21 mouse cellular contexts compared by ENCODE assay signal in the genomic region with DNA sequence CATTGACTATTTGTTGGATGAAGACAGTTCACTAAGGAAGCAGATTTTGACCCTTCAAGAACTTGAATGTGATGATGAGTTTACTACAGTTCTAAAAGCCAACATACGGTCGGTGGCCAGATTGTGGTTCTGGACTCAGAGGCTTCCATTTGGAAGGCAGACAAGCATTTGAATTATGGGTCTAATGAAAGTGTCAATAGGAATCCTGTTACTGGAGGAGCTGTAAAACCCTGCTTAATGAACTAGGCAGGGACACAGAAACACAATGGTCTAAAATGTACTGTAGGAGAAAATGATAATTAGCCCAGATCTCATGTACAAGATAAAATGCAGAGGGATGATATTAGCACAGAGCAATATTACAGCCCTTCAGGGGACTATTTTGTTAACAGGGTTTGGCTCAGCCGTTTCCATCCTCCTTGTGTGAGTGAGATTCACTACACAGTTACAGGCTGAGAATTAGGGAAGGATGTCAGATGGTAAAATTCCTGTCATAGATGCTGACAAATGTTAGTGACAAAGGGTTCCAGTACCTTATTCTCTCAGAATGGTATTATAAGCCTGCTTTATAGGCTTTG.
DNase-seq lines count a peak whose midpoint lies in the region; ATAC-seq and TF ChIP-seq lines count a peak whose summit lies in the region.
"Had no signal": no experiment of that assay in that cellular context is flagged by ENCODE, and none has a peak within 500 bp of the region (broad histone marks: within the 10 kb centered on the region; RNA-seq: fewer than 3 reads in every experiment).

No protein-coding gene starts in this region.

- 51% methylated on average over 3 of the region's 3 CpGs for WGBS in forebrain, postnatal 0 days
- WGBS in forebrain, embryonic 12.5 days, result 87% methylated on average over 3 of the region's 3 CpGs
- 17% methylated on average over 3 of the region's 3 CpGs for WGBS in neural tube, embryonic 15.5 days

- H3K4me3 ChIP-seq in forebrain, postnatal 0 days (ENCODE audit: low read depth, low read length), result no peak overlapping the region
- H3K4me3 ChIP-seq in forebrain, embryonic 12.5 days (replicated peaks), result no peak overlapping the region
- no peak overlapping the region for H3K4me3 ChIP-seq in layer of hippocampus, adult 2 months
- H3K4me3 ChIP-seq in neural tube, embryonic 15.5 days (replicated peaks), result no peak overlapping the region
- H3K4me3 ChIP-seq: embryonic facial prominence, embryonic 15.5 days; erythroblast, embryonic 14.5 days; heart, embryonic 13.5 days had no signal

- no peaks in the 10 kb centered on the region for H3K36me3 ChIP-seq in forebrain, postnatal 0 days (ENCODE audit: insufficient read depth)
- no peaks in the 10 kb centered on the region for H3K36me3 ChIP-seq in forebrain, embryonic 12.5 days (replicated peaks)
- H3K36me3 ChIP-seq in neural tube, embryonic 15.5 days, result no peaks in the 10 kb centered on the region
- H3K36me3 ChIP-seq: embryonic facial prominence, embryonic 15.5 days; heart, embryonic 13.5 days had no signal

- no peak for TF ChIP-seq POLR2A in brain, embryonic 14.5 days (IDR thresholded peaks at IDR 0.05; ENCODE audit: borderline replicate concordance, extremely low read depth, insufficient read depth, insufficient read length, poor library complexity, severe bottlenecking)

- H3K9ac ChIP-seq in forebrain, postnatal 0 days, result no peak overlapping the region
- no peak overlapping the region for H3K9ac ChIP-seq in forebrain, embryonic 12.5 days
- H3K9ac ChIP-seq in neural tube, embryonic 15.5 days (replicated peaks), result no peak overlapping the region
- H3K9ac ChIP-seq: embryonic facial prominence, embryonic 15.5 days; heart, embryonic 13.5 days had no signal

- peak overlapping the region; percentile 21; the same call in 1 of the 2 replicates for H3K27ac ChIP-seq in forebrain, postnatal 0 days (ENCODE audit: low read depth, low read length)
- H3K27ac ChIP-seq in forebrain, embryonic 12.5 days, result no peak overlapping the region
- H3K27ac ChIP-seq in layer of hippocampus, adult 2 months, result peak overlapping the region; percentile 56; the same call in 1 of the 2 replicates
- 0 out of 2 replicates have a peak overlapping the region, but pooled peaks have one; percentile 52 for H3K27ac ChIP-seq in neural tube, embryonic 15.5 days (replicated peaks)
- H3K27ac ChIP-seq: embryonic facial prominence, embryonic 15.5 days; heart, embryonic 13.5 days; hindbrain, postnatal 0 days had no signal

- no peaks in the 10 kb centered on the region for H3K9me3 ChIP-seq in forebrain, postnatal 0 days (ENCODE audit: low read length)
- no peaks in the 10 kb centered on the region for H3K9me3 ChIP-seq in forebrain, embryonic 12.5 days
- H3K9me3 ChIP-seq in neural tube, embryonic 15.5 days (replicated peaks), result no peaks in the 10 kb centered on the region
- H3K9me3 ChIP-seq: embryonic facial prominence, embryonic 15.5 days; heart, embryonic 13.5 days had no signal

- no peak overlapping the region for H3K4me2 ChIP-seq in forebrain, postnatal 0 days (ENCODE audit: low read depth)
- no peak overlapping the region for H3K4me2 ChIP-seq in forebrain, embryonic 12.5 days
- H3K4me2 ChIP-seq in neural tube, embryonic 15.5 days, result no peak overlapping the region
- H3K4me2 ChIP-seq: embryonic facial prominence, embryonic 15.5 days; heart, embryonic 13.5 days had no signal

- ATAC-seq in forebrain, postnatal 0 days, result no peak; the same call in 1 of the 2 replicates
- ATAC-seq in forebrain, embryonic 12.5 days (ENCODE audit: low FRiP score), result no peak
- ATAC-seq in neural tube, embryonic 15.5 days (ENCODE audit: low FRiP score), result peak; percentile 74
- ATAC-seq: hindbrain, postnatal 0 days had no signal

- no peak for TF ChIP-seq CTCF in forebrain, postnatal 0 days (IDR thresholded peaks at IDR 0.05; ENCODE audit: low read depth)
- TF ChIP-seq CTCF in layer of hippocampus, adult 2 months (conservative IDR thresholded peaks at IDR 0.05), result no peak
- TF ChIP-seq CTCF in brain, embryonic 14.5 days (IDR thresholded peaks at IDR 0.05; ENCODE audit: borderline replicate concordance, extremely low read depth, insufficient read depth, insufficient read length), result no peak

- H3K4me1 ChIP-seq in forebrain, postnatal 0 days (ENCODE audit: insufficient read depth), result no peaks in the 10 kb centered on the region; the same call in 1 of the 2 replicates
- peaks cover 6% of the 10 kb centered on the region; the same call in 1 of the 2 replicates for H3K4me1 ChIP-seq in forebrain, embryonic 12.5 days
- H3K4me1 ChIP-seq in neural tube, embryonic 15.5 days, result peaks cover 9% of the 10 kb centered on the region
- H3K4me1 ChIP-seq: embryonic facial prominence, embryonic 15.5 days; heart, embryonic 13.5 days had no signal

- no peak for DNase-seq in forebrain, postnatal 0 days
- no peak for DNase-seq in layer of hippocampus, adult 2 months (ENCODE audit: low spot score in 2 of 2)
- DNase-seq in layer of hippocampus, adult 11-12 months (ENCODE audit: low spot score), result no peak
- peak; percentile 42 for DNase-seq in brain, embryonic 14.5 days (ENCODE audit: low read depth)
- no peak for DNase-seq in kidney, adult 18-20 months
- DNase-seq: adrenal gland, adult 8-10 months; adrenal gland, postnatal 36 days; cerebellum, adult 11 months; cerebellum, adult 8-10 months; cerebellum, postnatal 14 days; embryo, embryonic 11 days; gastrocnemius, postnatal 36 days; heart, adult 11 months; heart, postnatal 36 days; kidney, adult 11 months had no signal

- no peaks in the 10 kb centered on the region for H3K27me3 ChIP-seq in forebrain, postnatal 0 days (ENCODE audit: insufficient read depth, low read length)
- no peaks in the 10 kb centered on the region for H3K27me3 ChIP-seq in forebrain, embryonic 12.5 days
- no peaks in the 10 kb centered on the region for H3K27me3 ChIP-seq in neural tube, embryonic 15.5 days (replicated peaks)
- H3K27me3 ChIP-seq: embryonic facial prominence, embryonic 15.5 days; heart, embryonic 13.5 days had no signal
